Mouse (Mus musculus) stomach, embryonic 16.5 days (tissue): ENCODE data around the gene Gm10842. TPM values are rescaled to one million over a fixed set of nuclear protein-coding genes. Genes with fewer than 3 reads are reported as not detected.

ENCODE experiments used
- ATAC-seq: fragments of 200-750 bp; cut with Nextera tagmentation; 2 replicates; pipeline ENCODE4 v1.8.0; 2017; ENCODE audit warnings: moderate number of reproducible peaks, moderate TSS enrichment; ENCODE audit not compliant: insufficient read depth, low FRiP score
- H3K27ac ChIP-seq: fragments of 300-500 bp; sonication (generic); 2 replicates; pipeline ENCODE4 v1.5.1; 2014; ENCODE audit warnings: low read length
- H3K27me3 ChIP-seq: fragments of 300-500 bp; sonication (generic); 2 replicates; pipeline ENCODE4 v1.6.1; 2014; ENCODE audit warnings: low read length, control low read depth, mixed read lengths; ENCODE audit not compliant: control insufficient read depth, insufficient read depth
- H3K36me3 ChIP-seq: fragments of 300-500 bp; sonication (generic); 2 replicates; pipeline ENCODE4 v1.6.1; 2014; ENCODE audit warnings: low read length; ENCODE audit not compliant: control insufficient read depth, insufficient read depth
- H3K4me1 ChIP-seq: fragments of 300-500 bp; sonication (generic); 2 replicates; pipeline ENCODE4 v1.6.1; 2014; ENCODE audit warnings: low read length, control low read depth, mixed read lengths; ENCODE audit not compliant: control insufficient read depth, insufficient read depth
- H3K4me2 ChIP-seq: fragments of 300-500 bp; sonication (generic); 2 replicates; pipeline ENCODE4 v1.6.1; 2014; ENCODE audit warnings: low read depth, low read length, mixed read lengths
- H3K4me3 ChIP-seq: fragments of 300-500 bp; sonication (generic); replicated peaks from 2 replicates; pipeline ENCODE4 v1.5.1; 2014; ENCODE audit warnings: mild to moderate bottlenecking, low read length
- H3K9ac ChIP-seq: fragments of 300-500 bp; sonication (generic); 2 replicates; pipeline ENCODE4 v1.6.1; 2014; ENCODE audit warnings: low read length
- H3K9me3 ChIP-seq: fragments of 300-500 bp; sonication (generic); replicated peaks from 2 replicates; pipeline ENCODE4 v1.6.1; 2016; ENCODE audit warnings: low read length, control low read depth; ENCODE audit not compliant: control insufficient read depth
- WGBS: fragments of 180-500 bp; shearing (Covaris S2); extraction: QIAGEN DNeasy Blood & Tissue Kit; methylation state at CpG from one replicate; pipeline ENCODE4 v1.1.7; 2014; 5-methylcytosine and 5-hydroxymethylcytosine counted together
- polyA plus RNA-seq: library from polyadenylated mRNA; unstranded; fragments of >200 nt; fragmentation: Nextera tagmentation; extraction: Ambion mirVana; gene quantifications from 2 replicates; pipeline ENCODE4 v1.2.1, GENCODE M21; 2015

The Gm10842 gene
- polyA plus RNA-seq, 1 experiment from 2014 or later, result not detected

- Histone ChIP-seq H3K36me3 (no peaks in the 10 kb centered on the region), H3K27me3 (no peaks in the 10 kb centered on the region), H3K9ac (no peak overlapping the region), H3K4me3 (no peak overlapping the region), H3K4me1 (no peaks in the 10 kb centered on the region), H3K27ac (no peak overlapping the region), H3K4me2 (no peak overlapping the region), H3K9me3 (peaks cover 11% of the 10 kb centered on the region)
- 57% methylated on average over 6 of the region's 6 CpGs for WGBS
- no peak for ATAC-seq
These were observed 13.1 kb downstream of the Gm10842 start for GRCm38 (mm10) chr11:105159673-105160360.

- no peaks in the 10 kb centered on the region for H3K36me3 ChIP-seq
- WGBS, result 94% methylated on average over 2 of the region's 2 CpGs
- H3K27ac ChIP-seq, result no peak overlapping the region
- H3K9me3 ChIP-seq, result peaks cover 21% of the 10 kb centered on the region
- H3K4me2 ChIP-seq, result no peak overlapping the region
- no peak for ATAC-seq
- H3K4me3 ChIP-seq, result no peak overlapping the region
- H3K27me3 ChIP-seq, result no peaks in the 10 kb centered on the region
- H3K4me1 ChIP-seq, result no peaks in the 10 kb centered on the region
- H3K9ac ChIP-seq, result no peak overlapping the region
These were observed 14.7 kb downstream of the Gm10842 start for GRCm38 (mm10) chr11:105161411-105161810.

GRCm38 (mm10) chr11:105164516-105165510 lies 18.1 kb downstream of the Gm10842 start:
- ATAC-seq, result no peak
- no peaks in the 10 kb centered on the region for H3K36me3 ChIP-seq
- H3K4me1 ChIP-seq, result no peaks in the 10 kb centered on the region
- H3K27me3 ChIP-seq, result no peaks in the 10 kb centered on the region
- H3K4me2 ChIP-seq, result no peak overlapping the region
- WGBS, result 79% methylated on average over 69 of the region's 69 CpGs
- H3K4me3 ChIP-seq, result no peak overlapping the region
- peaks cover 21% of the 10 kb centered on the region for H3K9me3 ChIP-seq
- H3K9ac ChIP-seq, result no peak overlapping the region
- H3K27ac ChIP-seq, result no peak overlapping the region

GRCm38 (mm10) chr11:105166780-105167179 lies 20.1 kb downstream of the Gm10842 start:
- Histone ChIP-seq H3K4me1 (no peaks in the 10 kb centered on the region), H3K4me3 (no peak overlapping the region), H3K36me3 (no peaks in the 10 kb centered on the region), H3K27me3 (no peaks in the 10 kb centered on the region), H3K27ac (no peak overlapping the region), H3K9ac (no peak overlapping the region), H3K9me3 (peaks cover 21% of the 10 kb centered on the region), H3K4me2 (no peak overlapping the region)
- ATAC-seq, result no peak
- 93% methylated on average over 10 of the region's 10 CpGs for WGBS

GRCm38 (mm10) chr11:105178516-105178915 lies 31.8 kb downstream of the Gm10842 start, which contains the start of gene Tlk2:
Gene Tlk2 (plus strand): TSS chr11:105178807.
- Histone ChIP-seq H3K4me2 (peak within 1 kb of the TSS; percentile 85; the same call in 1 of the 2 replicates), H3K9ac (no peak within 1 kb of the TSS), H3K36me3 (no peaks in the 10 kb centered on the region), H3K27ac (0 out of 2 replicates have a peak within 1 kb of the TSS, but pooled peaks have one; percentile 97), H3K4me3 (peak within 1 kb of the TSS; percentile 63; the same call in 1 of the 2 replicates), H3K27me3 (no peaks in the 10 kb centered on the region), H3K4me1 (peaks cover 15% of the 10 kb centered on the region), H3K9me3 (no peaks in the 10 kb centered on the region)
- ATAC-seq, result no peak
- WGBS, result 52% methylated on average over 2 of the region's 2 CpGs

GRCm38 (mm10) chr11:105179523-105179922 lies 32.8 kb downstream of the Gm10842 start:
- Histone ChIP-seq H3K36me3 (no peaks in the 10 kb centered on the region), H3K9ac (no peak overlapping the region), H3K4me3 (peak overlapping the region; percentile 63), H3K27me3 (no peaks in the 10 kb centered on the region), H3K4me1 (peaks cover 15% of the 10 kb centered on the region), H3K27ac (peak overlapping the region; percentile 97; the same call in 1 of the 2 replicates), H3K4me2 (peak overlapping the region; percentile 85), H3K9me3 (no peaks in the 10 kb centered on the region)
- ATAC-seq, result no peak
- WGBS, result 69% methylated on average over 4 of the region's 4 CpGs

GRCm38 (mm10) chr11:105180471-105181091 lies 33.9 kb downstream of the Gm10842 start:
- Histone ChIP-seq H3K27ac (peak overlapping the region; percentile 97), H3K9ac (peak overlapping the region; percentile 93), H3K36me3 (no peaks in the 10 kb centered on the region), H3K4me1 (peaks cover 15% of the 10 kb centered on the region), H3K4me3 (peak overlapping the region; percentile 63), H3K27me3 (no peaks in the 10 kb centered on the region), H3K9me3 (no peaks in the 10 kb centered on the region), H3K4me2 (peak overlapping the region; percentile 85)
- WGBS, result under 1% methylated on average over 35 of the region's 35 CpGs
- ATAC-seq, result no peak

- Histone ChIP-seq H3K9ac (peak overlapping the region; percentile 93), H3K27me3 (no peaks in the 10 kb centered on the region), H3K27ac (peak overlapping the region; percentile 97), H3K4me2 (peak overlapping the region; percentile 85), H3K4me1 (peaks cover 15% of the 10 kb centered on the region), H3K9me3 (no peaks in the 10 kb centered on the region), H3K36me3 (no peaks in the 10 kb centered on the region), H3K4me3 (peak overlapping the region; percentile 63)
- peak; percentile 98 for ATAC-seq
- WGBS, result under 1% methylated on average over 60 of the region's 60 CpGs
These were observed 34.5 kb downstream of the Gm10842 start for GRCm38 (mm10) chr11:105181126-105181637.
